Mouse (Mus musculus) olfactory bulb, adult 2 months (tissue): ENCODE measurements around the gene Rap1a.

Source experiments
- CTCF ChIP-seq: fragments of 200-500 bp; IDR thresholded peaks from 2 replicates; pipeline ENCODE4 v1.5.1; 2012; ENCODE audit warnings: low read depth, mild to moderate bottlenecking, low read length, moderate library complexity; ENCODE audit not compliant: insufficient read depth
- POLR2A ChIP-seq: fragments of 200-500 bp; IDR thresholded peaks from 2 replicates; pipeline ENCODE4 v1.6.1; 2012; ENCODE audit warnings: mild to moderate bottlenecking, low read depth, low read length, moderate library complexity; ENCODE audit not compliant: insufficient read depth

DNA sequence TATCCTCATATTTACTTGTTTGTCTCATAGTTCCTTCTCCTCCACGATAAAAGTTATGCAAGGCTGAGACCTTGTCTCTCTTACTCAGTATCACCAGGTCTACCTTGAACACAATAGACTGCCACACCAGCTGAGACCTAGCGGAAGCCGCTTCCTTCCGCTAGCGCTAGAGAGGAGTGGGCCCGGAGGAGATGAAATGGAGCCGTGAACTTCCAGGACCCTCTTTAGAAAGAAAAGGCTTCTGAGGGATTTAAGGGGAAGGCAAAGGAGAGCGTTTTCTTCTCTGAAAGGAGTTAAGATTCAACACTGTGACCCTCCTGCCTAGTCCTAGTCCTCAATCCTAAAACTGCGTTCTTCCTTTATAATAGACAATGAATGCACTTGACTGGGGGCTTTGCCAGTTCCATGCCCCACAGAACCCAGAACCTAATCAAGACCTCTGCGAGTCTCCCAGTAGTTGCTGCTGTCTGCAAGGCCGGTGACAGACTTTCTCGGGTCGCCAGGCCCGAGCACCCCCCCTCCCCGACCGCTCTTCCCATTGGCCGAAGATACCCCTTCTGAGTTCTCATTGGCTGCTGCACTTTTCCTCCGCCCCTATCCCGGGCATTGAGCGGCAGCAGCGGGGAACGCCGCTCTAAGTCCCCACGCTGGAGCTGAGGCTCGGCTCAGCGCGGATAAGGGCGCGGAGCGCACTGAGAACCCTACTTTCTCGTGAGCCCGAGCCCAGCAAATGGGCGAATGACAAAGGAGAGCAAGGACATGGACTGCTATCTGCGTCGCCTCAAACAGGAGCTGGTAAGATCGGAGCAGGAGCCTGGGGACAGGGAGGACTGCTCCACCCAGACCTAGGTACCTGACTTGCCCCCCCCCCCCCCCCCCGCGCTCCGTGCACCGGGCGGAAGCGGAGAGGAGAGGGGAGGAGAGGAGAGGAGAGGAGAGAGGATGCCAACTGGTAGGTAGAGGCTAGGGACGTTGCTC is 96.8 kb downstream of the Rap1a start, which contains the start of gene Inka2:
- TF ChIP-seq POLR2A: no peak; the same call in 1 of the 2 replicates
- no peak for TF ChIP-seq CTCF
